Mouse (Mus musculus) liver, postnatal 0 days (tissue): ENCODE measurements around the gene Pcdh15. TPM values are rescaled to one million over a fixed set of nuclear protein-coding genes. Genes with fewer than 3 reads are reported as not detected.

ENCODE experiments used
- ATAC-seq: fragments of 200-750 bp; cut with Nextera tagmentation; 2 replicates; pipeline ENCODE4 v1.8.0; 2017; ENCODE audit warnings: mild to moderate bottlenecking, moderate library complexity
- DNase-seq: peaks from one replicate; pipeline ENCODE4 v3.0.0-alpha.2; 2016
- H3K27ac ChIP-seq: fragments of 300-500 bp; sonication (generic); 2 replicates; pipeline ENCODE4 v1.5.1; 2014; ENCODE audit warnings: antibody characterized with exemption, moderate library complexity, mild to moderate bottlenecking, low read depth
- H3K27me3 ChIP-seq: fragments of 300-500 bp; sonication (generic); 2 replicates; pipeline ENCODE4 v1.6.1; 2014; ENCODE audit warnings: low read length, control low read depth, mixed read lengths; ENCODE audit not compliant: insufficient read depth
- H3K36me3 ChIP-seq: fragments of 300-500 bp; sonication (generic); replicated peaks from 2 replicates; pipeline ENCODE4 v1.6.1; 2014; ENCODE audit warnings: mild to moderate bottlenecking, control low read depth, low read length, moderate library complexity, mixed read lengths; ENCODE audit not compliant: insufficient read depth
- H3K4me1 ChIP-seq: fragments of 300-500 bp; sonication (generic); 2 replicates; pipeline ENCODE4 v1.6.1; 2014; ENCODE audit warnings: antibody characterized with exemption, mild to moderate bottlenecking, control low read depth; ENCODE audit not compliant: insufficient read depth
- H3K4me2 ChIP-seq: fragments of 300-500 bp; sonication (generic); 2 replicates; pipeline ENCODE4 v1.6.1; 2014; ENCODE audit warnings: low read depth, mild to moderate bottlenecking, low read length, moderate library complexity, mixed read lengths
- H3K4me3 ChIP-seq: fragments of 300-500 bp; sonication (generic); 2 replicates; pipeline ENCODE4 v1.5.1; 2014; ENCODE audit warnings: low read depth, low read length
- H3K9ac ChIP-seq: fragments of 300-500 bp; sonication (generic); replicated peaks from 2 replicates; pipeline ENCODE4 v1.6.1; 2014; ENCODE audit warnings: mild to moderate bottlenecking, moderate library complexity
- H3K9me3 ChIP-seq: fragments of 300-500 bp; sonication (generic); 2 replicates; pipeline ENCODE4 v1.6.1; 2016; ENCODE audit warnings: mild to moderate bottlenecking, control low read depth, low read length, mixed read lengths
- CTCF ChIP-seq: sonication (generic); IDR thresholded peaks from 2 replicates; pipeline ENCODE4 v1.5.1; 2016; ENCODE audit warnings: antibody characterized with exemption, low read depth
- EP300 ChIP-seq: IDR thresholded peaks from 2 replicates; pipeline ENCODE4 v1.6.1; 2016; ENCODE audit warnings: antibody characterized with exemption, low read depth, mild to moderate bottlenecking
- WGBS: fragments of 180-500 bp; shearing (Covaris S2); extraction: QIAGEN DNeasy Blood & Tissue Kit; methylation state at CpG from one replicate; pipeline ENCODE4 v1.1.7; 2014; ENCODE audit not compliant: insufficient replicate concordance; 5-methylcytosine and 5-hydroxymethylcytosine counted together
- polyA plus RNA-seq: library from polyadenylated mRNA; unstranded; fragments of >200 nt; fragmentation: Nextera tagmentation; extraction: Ambion mirVana; gene quantifications from 2 replicates; pipeline ENCODE4 v1.2.1, GENCODE M21; 2015

The Pcdh15 gene
- polyA plus RNA-seq, 1 experiment from 2014 or later: 0.04 TPM

DNA sequence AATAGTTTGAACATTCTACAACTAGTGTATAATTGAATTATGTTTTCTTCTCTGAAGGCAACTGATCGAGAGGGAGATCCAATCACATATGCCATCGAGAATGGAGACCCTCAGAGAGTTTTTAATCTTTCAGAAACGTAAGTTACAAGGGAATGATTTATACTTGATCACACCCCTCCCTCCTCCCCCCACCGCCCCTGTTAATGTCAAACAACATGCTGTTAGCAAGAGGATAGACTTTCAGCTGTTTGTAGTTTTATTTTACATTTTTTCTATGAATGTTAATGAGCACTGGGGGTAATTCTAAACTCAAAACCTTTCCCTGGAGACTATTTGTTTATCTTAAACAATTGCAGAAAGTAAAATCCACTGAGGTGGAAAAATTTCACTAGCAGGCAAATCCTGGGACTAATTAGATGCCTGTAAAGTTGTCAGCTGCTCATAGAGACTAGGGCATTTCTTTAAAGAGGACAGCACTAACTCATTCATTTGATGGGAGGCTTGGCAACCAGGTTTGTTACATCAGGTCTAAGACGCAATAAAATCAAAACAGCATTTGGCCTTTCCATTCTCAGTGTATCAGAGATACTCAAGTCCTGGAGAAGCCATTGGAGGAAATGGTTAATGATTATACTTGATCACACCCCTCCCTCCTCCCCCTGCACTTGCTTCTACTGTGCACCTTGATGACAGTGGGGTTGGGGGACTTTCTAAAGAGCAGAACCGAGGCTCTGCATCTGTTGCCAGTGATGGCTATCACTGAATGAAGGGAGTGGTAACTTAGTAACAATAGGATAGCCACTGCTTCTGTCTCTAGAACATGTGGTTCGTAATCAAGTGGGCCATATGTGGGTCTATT is 1280.4 kb downstream of the Pcdh15 start:
- no peaks in the 10 kb centered on the region for H3K36me3 ChIP-seq
- no peak overlapping the region for H3K4me3 ChIP-seq
- no peak overlapping the region for H3K27ac ChIP-seq
- H3K27me3 ChIP-seq: no peaks in the 10 kb centered on the region
- WGBS: 57% methylated on average over 7 of the region's 7 CpGs
- no peak for ATAC-seq
- no peak for DNase-seq
- no peaks in the 10 kb centered on the region for H3K9me3 ChIP-seq
- H3K9ac ChIP-seq: no peak overlapping the region
- no peaks in the 10 kb centered on the region for H3K4me1 ChIP-seq
- no peak for TF ChIP-seq EP300
- no peak for TF ChIP-seq CTCF
- H3K4me2 ChIP-seq: no peak overlapping the region

DNA sequence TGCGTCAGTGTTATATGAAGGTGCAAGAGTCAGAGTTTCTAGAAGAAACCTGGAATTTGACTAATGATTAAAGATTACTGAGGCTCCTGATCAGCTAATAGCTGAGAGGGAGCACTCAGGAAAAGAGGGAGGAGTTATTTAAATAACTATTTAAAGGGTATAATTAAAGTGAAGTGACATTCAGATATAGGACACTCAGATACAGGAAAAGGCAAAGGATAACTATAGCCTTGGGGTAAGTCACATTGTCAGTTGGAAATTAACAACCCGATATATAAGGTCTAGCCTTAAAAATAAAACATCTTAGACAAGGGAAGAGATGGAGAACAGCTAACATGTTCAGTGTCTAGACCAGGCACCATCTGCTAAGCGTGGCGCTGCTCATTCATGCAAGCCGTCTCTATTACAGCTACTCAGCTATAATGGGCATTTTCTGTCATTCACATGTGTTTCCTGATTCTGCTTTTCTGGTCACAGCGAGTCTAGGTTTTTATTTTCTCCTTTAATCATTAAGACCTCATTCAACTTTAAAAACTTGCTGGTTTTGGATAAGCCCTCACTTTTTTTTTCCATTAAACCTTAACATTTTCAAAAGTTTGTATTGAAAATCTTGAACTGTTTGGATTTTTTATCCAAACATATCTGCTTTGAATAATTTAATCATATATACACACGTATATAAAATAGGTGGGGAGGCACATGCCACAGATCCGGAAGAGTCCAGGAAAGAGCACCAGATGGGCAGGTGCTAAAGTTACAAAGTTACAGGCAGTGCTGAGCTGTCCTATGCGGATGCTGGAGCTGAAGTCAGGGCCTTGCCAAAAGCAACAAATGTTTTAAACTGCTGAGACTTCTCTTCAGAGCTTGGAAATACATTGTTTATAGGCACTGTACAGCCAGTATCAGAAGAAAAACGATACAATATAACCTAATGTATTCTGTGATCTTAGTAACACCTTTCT is 1288.7 kb downstream of the Pcdh15 start:
- H3K27ac ChIP-seq: no peak overlapping the region
- no peaks in the 10 kb centered on the region for H3K36me3 ChIP-seq
- TF ChIP-seq EP300 (no peak), CTCF (no peak)
- no peaks in the 10 kb centered on the region for H3K27me3 ChIP-seq
- DNase-seq: no peak
- WGBS: 73% methylated on average over 10 of the region's 10 CpGs
- H3K9ac ChIP-seq: no peak overlapping the region
- H3K4me1 ChIP-seq: no peaks in the 10 kb centered on the region
- ATAC-seq: no peak
- H3K4me3 ChIP-seq: no peak overlapping the region
- H3K4me2 ChIP-seq: no peak overlapping the region
- H3K9me3 ChIP-seq: no peaks in the 10 kb centered on the region; the same call in 1 of the 2 replicates

DNA sequence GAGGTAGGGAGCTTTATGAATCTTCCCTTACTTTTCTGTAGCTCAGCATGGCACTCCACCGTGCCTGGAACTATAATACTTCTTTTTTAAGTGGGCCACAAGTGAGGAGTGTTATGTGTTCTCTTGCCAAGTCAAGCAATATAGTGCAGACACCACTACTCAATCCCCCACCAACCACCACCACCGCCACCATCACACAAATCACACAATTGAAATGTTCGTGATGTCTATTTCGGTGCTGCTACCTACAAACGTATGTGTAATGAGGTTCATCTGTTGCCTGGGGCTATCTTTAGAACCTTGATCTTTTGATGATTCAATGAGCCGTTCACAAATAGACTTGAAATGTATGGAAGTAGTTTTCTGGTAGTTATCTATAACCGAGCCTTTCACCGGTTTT is 1304.0 kb downstream of the Pcdh15 start:
- H3K4me2 ChIP-seq: no peak overlapping the region
- DNase-seq: no peak
- no peak overlapping the region for H3K27ac ChIP-seq
- H3K4me3 ChIP-seq: no peak overlapping the region
- TF ChIP-seq EP300: no peak
- TF ChIP-seq CTCF: no peak
- H3K27me3 ChIP-seq: no peaks in the 10 kb centered on the region
- H3K36me3 ChIP-seq: no peaks in the 10 kb centered on the region
- no peaks in the 10 kb centered on the region for H3K4me1 ChIP-seq
- ATAC-seq: no peak
- WGBS: 78% methylated on average over 8 of the region's 8 CpGs
- no peak overlapping the region for H3K9ac ChIP-seq
- H3K9me3 ChIP-seq: no peaks in the 10 kb centered on the region

DNA sequence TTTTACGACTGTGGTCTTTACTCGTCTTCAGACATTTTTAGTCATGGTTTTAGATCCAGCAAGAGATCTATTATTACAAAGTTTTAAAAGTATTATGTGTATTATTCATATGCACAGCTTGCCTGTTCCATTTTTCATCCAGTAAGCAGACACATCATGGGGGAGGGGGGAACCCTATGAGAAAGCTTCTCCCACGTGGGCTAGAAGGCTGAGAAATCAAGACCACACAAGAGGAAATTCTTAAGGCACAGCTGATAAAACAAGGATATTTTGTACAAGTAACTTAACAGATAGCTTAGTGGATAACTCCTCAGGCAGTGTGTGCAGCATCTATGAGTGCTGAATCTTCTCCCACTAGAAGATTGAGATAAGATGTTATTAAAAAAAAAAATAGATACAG is 1314.9 kb downstream of the Pcdh15 start:
- no peak for DNase-seq
- WGBS: 60% methylated on average over 3 of the region's 3 CpGs

DNA sequence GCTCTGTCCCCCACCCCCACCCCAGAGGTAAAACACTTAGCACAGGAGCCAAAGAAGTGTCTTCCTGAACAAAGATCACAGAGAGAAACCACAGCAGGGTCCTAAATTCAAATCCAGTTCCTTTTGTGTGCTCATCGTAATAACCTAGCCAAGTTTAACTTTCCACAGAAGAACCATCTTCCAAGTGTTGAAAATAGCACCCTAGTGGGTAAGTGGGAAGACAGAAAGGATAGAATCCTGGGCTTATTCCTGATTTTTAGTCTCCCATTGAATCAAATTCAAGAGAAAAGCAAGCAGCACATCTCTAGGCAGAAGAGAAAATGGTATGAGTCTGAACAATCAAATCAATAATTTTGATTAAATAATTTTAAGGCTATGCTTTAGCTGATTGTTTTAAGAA is 1315.8 kb downstream of the Pcdh15 start:
- no peak for TF ChIP-seq EP300
- TF ChIP-seq CTCF: no peak
- no peaks in the 10 kb centered on the region for H3K27me3 ChIP-seq
- WGBS: 78% methylated on average over 1 of the region's 1 CpGs

More for the DNA sequence above, 1314.9 kb downstream of the Pcdh15 start:
- H3K9me3 ChIP-seq: no peaks in the 10 kb centered on the region
- no peak overlapping the region for H3K27ac ChIP-seq
- no peaks in the 10 kb centered on the region for H3K4me1 ChIP-seq
- H3K4me3 ChIP-seq: no peak overlapping the region
- ATAC-seq: no peak
- H3K27me3 ChIP-seq: no peaks in the 10 kb centered on the region
- no peak for TF ChIP-seq CTCF
- no peaks in the 10 kb centered on the region for H3K36me3 ChIP-seq
- H3K9ac ChIP-seq: no peak overlapping the region
- H3K4me2 ChIP-seq: no peak overlapping the region

DNA sequence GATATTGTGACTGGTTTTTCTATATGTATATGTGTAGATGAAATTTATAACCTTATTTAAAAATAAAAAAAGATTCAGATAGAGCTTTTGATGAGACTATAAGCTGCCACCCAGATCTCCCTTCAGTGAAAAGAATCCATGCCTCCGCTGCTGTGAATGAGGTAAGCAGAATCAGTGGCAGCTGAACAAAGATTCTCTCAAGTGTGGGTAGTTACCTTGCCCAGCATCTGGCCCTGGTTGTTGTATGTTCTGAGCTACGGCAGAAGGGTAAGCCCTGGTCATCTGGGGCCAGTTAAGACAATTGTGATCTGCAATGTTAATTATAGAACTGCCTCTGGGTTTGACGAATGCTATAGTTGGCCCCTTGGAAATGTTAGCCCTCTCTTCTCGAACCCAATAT is 1316.2 kb downstream of the Pcdh15 start:
- Histone ChIP-seq H3K27ac (no peak overlapping the region), H3K4me1 (no peaks in the 10 kb centered on the region), H3K27me3 (no peaks in the 10 kb centered on the region), H3K4me3 (no peak overlapping the region), H3K9me3 (no peaks in the 10 kb centered on the region), H3K36me3 (no peaks in the 10 kb centered on the region), H3K9ac (no peak overlapping the region), H3K4me2 (no peak overlapping the region)
- TF ChIP-seq EP300 (no peak), CTCF (no peak)
- ATAC-seq: no peak
- DNase-seq: no peak
- WGBS: 65% methylated on average over 4 of the region's 4 CpGs

More for the DNA sequence above, 1315.8 kb downstream of the Pcdh15 start:
- Histone ChIP-seq H3K9me3 (no peaks in the 10 kb centered on the region), H3K4me2 (no peak overlapping the region), H3K4me3 (no peak overlapping the region), H3K9ac (no peak overlapping the region), H3K27ac (no peak overlapping the region), H3K36me3 (no peaks in the 10 kb centered on the region), H3K4me1 (no peaks in the 10 kb centered on the region)
- DNase-seq: no peak
- no peak for ATAC-seq
